Mouse (Mus musculus) thymus, postnatal 25 days (tissue): ENCODE data around the gene Nipal4.

Experiments
- DNase-seq: peaks from one replicate; pipeline ENCODE4 v3.0.0; 2022

Nipal4 gene

GRCm38 (mm10) chr11:46114221-46114620, 52.1 kb downstream of the Nipal4 start:
- no peak for DNase-seq

GRCm38 (mm10) chr11:46113211-46113610, 53.1 kb downstream of the Nipal4 start:
- no peak for DNase-seq

DNA sequence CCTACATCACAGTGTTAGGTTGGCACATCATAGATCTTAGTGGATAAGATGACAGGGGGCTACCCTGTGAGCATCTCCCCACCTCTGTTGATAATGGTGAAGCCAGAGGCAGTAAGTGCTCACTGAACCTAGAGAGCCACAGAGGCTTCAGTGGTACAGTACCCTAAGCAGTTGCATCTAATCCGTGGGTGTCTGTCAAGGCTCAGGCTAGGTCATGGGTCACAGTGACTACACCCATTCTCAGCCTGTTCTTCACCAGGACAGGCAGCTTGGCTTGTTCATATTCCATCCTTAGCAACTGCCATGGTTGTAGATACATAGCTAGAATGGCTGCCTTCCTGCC, 55.4 kb downstream of the Nipal4 start:
- DNase-seq = no peak

DNA sequence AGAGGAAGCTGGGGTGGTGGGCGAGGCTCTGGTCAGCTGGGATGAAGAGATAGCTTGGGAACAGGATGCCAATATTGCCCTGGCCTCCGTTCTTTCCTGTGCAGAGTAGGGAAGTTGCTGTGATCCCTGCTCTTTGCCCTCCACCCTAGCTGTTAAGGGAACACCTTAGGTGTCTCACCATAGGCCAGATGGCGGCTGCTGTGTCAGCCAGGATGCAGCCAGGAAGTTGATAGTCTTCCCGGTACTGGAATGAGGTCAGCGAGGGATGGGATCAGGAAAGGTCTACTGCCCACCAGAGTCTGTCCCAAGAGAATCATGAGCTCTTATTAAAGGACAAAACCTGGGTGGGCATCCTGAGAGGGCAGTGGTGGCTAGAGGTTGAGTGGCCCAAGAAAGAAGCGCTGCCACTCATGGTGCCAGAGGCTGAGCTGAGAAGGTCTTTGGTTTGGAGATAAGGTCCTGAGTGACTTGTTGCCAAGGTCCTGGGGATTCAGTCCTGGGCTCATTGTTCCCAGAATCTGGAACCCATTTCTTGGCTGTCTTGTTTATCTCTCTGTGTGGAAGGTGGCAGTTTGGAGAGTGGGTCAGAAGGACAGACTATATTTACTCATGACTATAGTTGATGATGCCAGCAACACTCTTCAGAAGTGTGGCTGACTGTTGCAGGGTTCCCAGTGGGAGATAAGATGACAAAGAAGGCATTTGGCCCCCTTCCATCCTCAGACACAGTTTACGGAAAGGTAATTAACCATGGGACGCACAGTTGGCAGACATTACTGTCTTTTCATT, 56.0 kb downstream of the Nipal4 start:
- no peak for DNase-seq

DNA sequence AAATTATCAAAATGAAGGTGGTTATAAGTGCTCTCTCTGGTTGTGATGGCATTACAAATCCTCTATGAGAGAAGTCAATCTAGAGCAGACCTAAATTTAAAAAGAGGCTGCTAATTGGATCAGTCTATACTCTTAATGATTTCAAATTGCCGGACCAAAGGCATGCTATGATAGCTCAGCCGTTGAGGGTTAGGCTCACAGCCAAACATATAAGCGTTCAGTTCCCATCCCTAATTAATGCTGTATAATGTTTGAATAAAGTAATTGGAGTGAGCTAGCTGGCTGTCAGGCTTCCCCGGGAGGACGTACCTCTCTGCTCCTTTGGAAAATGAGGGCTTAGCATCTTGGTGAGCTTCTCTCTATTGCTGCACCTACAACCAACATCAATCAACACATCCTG, 57.1 kb downstream of the Nipal4 start:
- no peak for DNase-seq

DNA sequence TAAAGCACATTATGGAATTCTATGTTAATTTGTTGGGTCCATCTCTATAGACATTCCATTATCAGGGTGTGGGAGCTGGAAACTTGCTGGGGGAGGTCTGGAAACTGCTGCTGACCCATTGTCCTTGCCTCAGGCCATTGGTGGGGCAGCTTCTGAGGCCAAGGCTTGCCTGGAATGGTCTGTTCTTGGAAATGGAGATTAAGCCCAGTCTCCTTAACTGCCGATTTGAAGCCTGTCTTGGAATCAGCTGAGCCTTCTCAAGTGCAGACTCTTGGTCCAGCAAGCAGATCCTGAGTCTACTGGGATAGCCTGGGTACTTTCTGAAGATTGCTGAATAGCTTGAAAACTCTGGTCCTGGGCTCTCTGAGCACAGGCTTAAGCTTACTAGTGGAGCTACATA, 59.3 kb downstream of the Nipal4 start:
- DNase-seq = no peak

GRCm38 (mm10) chr11:46102107-46102506, 64.2 kb downstream of the Nipal4 start:
- no peak for DNase-seq
